Mouse (Mus musculus): ENCODE measurements around the gene Sppl2b. TPM values are rescaled to one million over a fixed set of nuclear protein-coding genes. Genes with fewer than 3 reads are reported as not detected.

Sppl2b gene
- total and polyA plus RNA-seq, 3 experiments = 52.0 to 65.9 TPM; not detected in 1

DNA sequence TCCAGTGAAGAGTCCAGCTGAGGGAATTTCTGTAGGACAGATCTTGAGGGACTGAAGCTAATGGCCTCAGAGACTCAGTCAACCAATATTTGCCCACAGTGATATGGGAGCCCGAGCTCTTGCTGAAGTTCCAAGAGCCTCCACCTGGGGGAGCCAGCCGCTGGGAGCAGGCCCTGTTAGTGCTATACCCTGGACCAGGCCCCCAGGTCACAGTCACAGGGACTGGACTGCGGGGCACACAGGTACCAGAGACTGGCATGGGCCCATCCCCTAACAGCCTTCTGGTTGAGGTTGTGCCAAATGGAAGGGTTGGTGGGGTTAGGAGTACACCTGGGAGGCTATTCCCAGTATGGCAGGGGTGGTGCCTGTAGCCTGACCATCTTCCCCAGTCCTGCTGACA is 49.1 kb upstream of the Sppl2b start (continued):
- TF ChIP-seq BHLHE40 (IDR thresholded peaks at IDR 0.05; ENCODE audit: borderline replicate concordance, low read depth, low read length) = peak; percentile 44; the same call in 1 of the 2 replicates
- no peak for TF ChIP-seq ELF1 (IDR thresholded peaks at IDR 0.05; ENCODE audit: low read depth, low read length)
- TF ChIP-seq KAT2A (conservative IDR thresholded peaks at IDR 0.05; ENCODE audit: low read depth, low read length) = no peak
- TF ChIP-seq HCFC1 (IDR thresholded peaks at IDR 0.05; ENCODE audit: low read depth, low read length) = peak; percentile 11; the same call in 1 of the 2 replicates
- TF ChIP-seq ZMIZ1 (IDR thresholded peaks at IDR 0.05; ENCODE audit: low read depth, low read length) = no peak; the same call in 1 of the 2 replicates
- TF ChIP-seq POLR2AphosphoS5 (IDR thresholded peaks at IDR 0.05; ENCODE audit: borderline replicate concordance, low read depth, low read length) = no peak
- TF ChIP-seq TCF12 (IDR thresholded peaks at IDR 0.05; ENCODE audit: low read depth, low read length) = peak; percentile 15; the same call in 1 of the 2 replicates
- no peak for TF ChIP-seq GABPA (IDR thresholded peaks at IDR 0.05; ENCODE audit: low read depth, low read length)
- TF ChIP-seq ZC3H11A (IDR thresholded peaks at IDR 0.05; ENCODE audit: low read depth, low read length) = peak; percentile 58
- no peak for TF ChIP-seq USF1 (IDR thresholded peaks at IDR 0.05; ENCODE audit: low read depth, low read length)
- no peak for TF ChIP-seq USF2 (IDR thresholded peaks at IDR 0.05; ENCODE audit: borderline replicate concordance in 1 of 2, insufficient read depth in 1 of 2, low read depth in 1 of 2, low read length in 2 of 2)
- TF ChIP-seq GATA1 (IDR thresholded peaks at IDR 0.05; ENCODE audit: low read depth, low read length) = no peak
- TF ChIP-seq MAZ (IDR thresholded peaks at IDR 0.05; ENCODE audit: low read depth, low read length) = peak; percentile 67; the same call in 1 of the 2 replicates
- TF ChIP-seq MYC (IDR thresholded peaks at IDR 0.05; ENCODE audit: low read depth, low read length) = 0 out of 2 replicates have a peak, but pooled peaks have one; percentile 11
- TF ChIP-seq RCOR1 (IDR thresholded peaks at IDR 0.05; ENCODE audit: low read depth, low read length) = no peak

DNA sequence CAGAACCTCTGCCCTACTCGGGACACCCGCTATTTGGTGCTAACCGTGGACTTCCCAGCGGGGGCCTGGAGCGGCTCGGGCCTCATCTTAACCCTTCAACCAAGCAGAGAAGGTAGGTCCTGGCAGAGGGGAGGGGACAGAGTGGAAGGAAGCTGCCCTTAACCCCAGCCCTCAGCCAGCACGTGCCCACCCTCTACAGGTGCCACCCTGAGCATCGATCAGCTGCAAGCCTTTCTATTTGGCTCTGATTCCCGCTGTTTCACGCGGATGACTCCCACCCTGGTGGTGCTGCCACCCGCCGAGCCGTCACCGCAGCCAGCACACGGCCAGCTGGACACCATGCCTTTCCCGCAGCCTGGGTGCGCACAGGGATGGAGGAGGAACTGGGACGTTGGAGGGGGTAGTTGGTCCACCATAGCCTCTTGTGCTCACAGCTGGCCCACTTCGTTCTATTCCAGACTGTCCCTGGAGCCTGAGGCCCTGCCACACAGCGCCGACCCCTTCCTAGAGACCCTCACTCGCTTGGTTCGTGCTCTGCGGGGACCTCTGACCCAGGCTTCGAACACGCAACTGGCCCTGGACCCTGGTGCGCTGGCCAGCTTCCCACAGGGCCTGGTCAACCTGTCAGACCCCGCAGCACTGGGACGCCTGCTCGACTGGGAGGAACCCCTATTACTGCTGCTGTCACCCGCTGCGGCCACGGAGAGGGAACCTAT is 48.6 kb upstream of the Sppl2b start:
- TF ChIP-seq MEF2A (IDR thresholded peaks at IDR 0.05; ENCODE audit: extremely low read depth, insufficient replicate concordance, low read depth, low read length, poor library complexity, severe bottlenecking) (no peak), ETS1 (IDR thresholded peaks at IDR 0.05; ENCODE audit: low read depth, low read length) (no peak), USF2 (IDR thresholded peaks at IDR 0.05; ENCODE audit: borderline replicate concordance in 1 of 2, insufficient read depth in 1 of 2, low read depth in 1 of 2, low read length in 2 of 2) (no peak), TAL1 (IDR thresholded peaks at IDR 0.05; ENCODE audit: low read length) (no peak), BHLHE40 (IDR thresholded peaks at IDR 0.05; ENCODE audit: borderline replicate concordance, low read depth, low read length) (no peak), POLR2AphosphoS2 (IDR thresholded peaks at IDR 0.05; ENCODE audit: low read length) (no peak), MYC (IDR thresholded peaks at IDR 0.05; ENCODE audit: low read depth, low read length) (no peak), MYB (IDR thresholded peaks at IDR 0.05; ENCODE audit: low read depth, low read length) (no peak), NRF1 (IDR thresholded peaks at IDR 0.05; ENCODE audit: insufficient read depth, low read depth, low read length, poor library complexity, severe bottlenecking) (no peak), POLR2A (IDR thresholded peaks at IDR 0.05; ENCODE audit: control insufficient read depth in 1 of 2, insufficient read depth in 1 of 2, low read depth in 1 of 2, low read length in 2 of 2, poor library complexity in 1 of 2) (no peak), SIN3A (IDR thresholded peaks at IDR 0.05; ENCODE audit: low read length) (no peak), ZKSCAN1 (IDR thresholded peaks at IDR 0.05; ENCODE audit: low read depth, low read length) (no peak), ZC3H11A (IDR thresholded peaks at IDR 0.05; ENCODE audit: low read depth, low read length) (no peak), RCOR1 (IDR thresholded peaks at IDR 0.05; ENCODE audit: low read depth, low read length) (no peak), GATA1 (IDR thresholded peaks at IDR 0.05; ENCODE audit: low read depth, low read length) (no peak), JUND (IDR thresholded peaks at IDR 0.05; ENCODE audit: low read depth, low read length) (no peak), EP300 (IDR thresholded peaks at IDR 0.05; ENCODE audit: low read depth in 1 of 2, low read length in 2 of 2) (no peak), MXI1 (IDR thresholded peaks at IDR 0.05; ENCODE audit: low read depth, low read length) (no peak)
- Histone ChIP-seq H3K79me2 (ENCODE audit: control insufficient read depth, insufficient read depth, low read length, poor library complexity) (peaks cover 1% of the 10 kb centered on the region; the same call in 1 of the 2 replicates), H3K36me3 (ENCODE audit: control insufficient read depth in 1 of 2, insufficient read depth in 2 of 2, low read length in 2 of 2) (no peaks in the 10 kb centered on the region), H3K4me1 (ENCODE audit: control insufficient read depth in 1 of 2, insufficient read depth in 2 of 2, low read length in 2 of 2) (0 out of 4 replicates have a peak, but pooled peaks cover 0 to 5% of the 10 kb centered on the region in 2 experiments), H3K9me3 (replicated peaks; ENCODE audit: insufficient read depth, low read length) (no peaks in the 10 kb centered on the region), H3K9ac (ENCODE audit: control insufficient read depth, low read depth, low read length, poor library complexity, severe bottlenecking) (peak overlapping the region; percentile 78), H3K27me3 (ENCODE audit: control insufficient read depth in 1 of 2, insufficient read depth in 2 of 2, low read length in 2 of 2) (no peaks in the 10 kb centered on the region), H3K4me3 (ENCODE audit: control insufficient read depth in 1 of 2, insufficient read depth in 1 of 2, low read depth in 2 of 2, low read length in 2 of 2) (peak overlapping the region; percentile 28 to 55; a peak in 3 of 4 replicates), H3K27ac (ENCODE audit: control insufficient read depth, low read depth, low read length) (peak overlapping the region; percentile 11; the same call in 1 of the 2 replicates)
- DNase-seq (ENCODE audit: low read depth, low spot score) = no peak

All from MEL (cell line).